Mouse (Mus musculus) brain, embryonic 14.5 days (tissue): ENCODE measurements around the gene 1700008O03Rik.

Experiments used
- CTCF ChIP-seq: fragments of 200-500 bp; IDR thresholded peaks from 2 replicates; pipeline ENCODE4 v1.5.1; 2012; ENCODE audit warnings: inconsistent platforms, mild to moderate bottlenecking, moderate library complexity, borderline replicate concordance; ENCODE audit not compliant: insufficient read depth, insufficient read length; ENCODE audit errors: extremely low read depth
- POLR2A ChIP-seq: fragments of 200-500 bp; IDR thresholded peaks from 2 replicates; pipeline ENCODE4 v1.6.1; 2012; ENCODE audit warnings: mild to moderate bottlenecking, inconsistent platforms, borderline replicate concordance; ENCODE audit not compliant: poor library complexity, insufficient read depth, insufficient read length, severe bottlenecking; ENCODE audit errors: extremely low read depth

DNA sequence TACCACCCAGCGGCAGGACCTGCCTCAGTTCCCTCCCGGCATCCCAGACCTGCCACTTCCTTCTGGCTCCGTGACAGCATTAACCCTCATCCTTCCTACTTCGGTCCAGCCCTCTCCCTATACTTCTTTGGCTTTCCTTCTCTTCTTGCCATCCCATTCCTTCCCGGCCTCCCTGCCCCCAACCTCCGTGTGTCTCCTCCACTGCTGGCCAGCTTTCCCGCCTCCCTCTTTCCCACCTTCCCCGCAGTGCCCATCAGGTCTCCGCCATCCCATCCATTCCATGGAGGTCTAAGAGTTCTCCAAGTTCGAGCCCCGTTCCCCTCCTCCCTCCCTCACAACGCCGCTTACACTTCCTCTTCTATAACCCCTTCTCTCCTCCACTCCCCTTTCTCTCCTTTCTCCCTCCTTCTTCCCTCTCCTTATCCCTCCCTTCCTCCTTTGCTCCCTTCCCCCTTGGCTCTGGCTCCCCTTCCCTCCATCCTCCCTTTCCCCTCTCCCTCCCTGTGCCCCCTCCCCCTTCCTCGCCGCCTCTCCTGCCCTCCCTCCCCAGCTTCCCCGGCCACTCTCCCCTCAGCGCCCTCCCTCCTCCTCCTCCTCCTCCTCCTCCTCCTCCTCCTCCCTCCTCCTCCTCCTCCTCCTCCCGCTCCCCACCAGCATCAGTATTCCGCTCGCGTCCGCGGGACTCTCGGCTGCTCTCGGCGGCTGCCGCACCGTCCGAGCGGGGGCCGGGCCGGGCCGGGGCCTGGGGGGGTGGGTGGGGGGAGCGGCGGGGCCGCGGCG, 42.7 kb upstream of the 1700008O03Rik start:
- TF ChIP-seq CTCF (no peak), POLR2A (no peak)
